Mouse (Mus musculus) embryonic facial prominence, embryonic 11.5 days (tissue): ENCODE results near the gene Lcmt2. TPM values are rescaled to one million over a fixed set of nuclear protein-coding genes. Genes with fewer than 3 reads are reported as not detected.

ENCODE experiments used
- ATAC-seq: fragments of 200-750 bp; cut with Nextera tagmentation; replicated peaks from 2 replicates; pipeline ENCODE4 v1.8.0; 2017; ENCODE audit warnings: low read depth; ENCODE audit not compliant: insufficient number of reproducible peaks, low FRiP score, low TSS enrichment
- DNase-seq: peaks from one replicate; pipeline ENCODE4 v3.0.0-alpha.2; 2015; ENCODE audit warnings: low spot score
- H3K27ac ChIP-seq: fragments of 300-500 bp; sonication (generic); replicated peaks from 2 replicates; pipeline ENCODE4 v1.5.1; 2014; ENCODE audit warnings: mild to moderate bottlenecking, low read depth, low read length, control low read depth
- H3K27me3 ChIP-seq: fragments of 300-500 bp; sonication (generic); 2 replicates; pipeline ENCODE4 v1.6.1; 2014; ENCODE audit warnings: mild to moderate bottlenecking, low read length, moderate library complexity, mixed read lengths; ENCODE audit not compliant: control insufficient read depth, insufficient read depth
- H3K36me3 ChIP-seq: fragments of 300-500 bp; sonication (generic); replicated peaks from 2 replicates; pipeline ENCODE4 v1.6.1; 2014; ENCODE audit warnings: low read depth, mild to moderate bottlenecking, low read length, moderate library complexity, mixed read lengths; ENCODE audit not compliant: control insufficient read depth, insufficient read depth
- H3K4me1 ChIP-seq: fragments of 300-500 bp; sonication (generic); 2 replicates; pipeline ENCODE4 v1.6.1; 2014; ENCODE audit warnings: low read length, mixed read lengths; ENCODE audit not compliant: control insufficient read depth, insufficient read depth
- H3K4me2 ChIP-seq: fragments of 300-500 bp; sonication (generic); 2 replicates; pipeline ENCODE4 v1.6.1; 2014; ENCODE audit warnings: low read depth, mild to moderate bottlenecking, control low read depth, low read length, moderate library complexity
- H3K4me3 ChIP-seq: fragments of 300-500 bp; sonication (generic); 2 replicates; pipeline ENCODE4 v1.5.1; 2014; ENCODE audit warnings: low read depth, low read length, control low read depth
- H3K9ac ChIP-seq: fragments of 300-500 bp; sonication (generic); replicated peaks from 2 replicates; pipeline ENCODE4 v1.6.1; 2014; ENCODE audit warnings: mild to moderate bottlenecking, control low read depth, low read length
- H3K9me3 ChIP-seq: fragments of 300-500 bp; sonication (generic); replicated peaks from 2 replicates; pipeline ENCODE4 v1.6.1; 2016; ENCODE audit warnings: mild to moderate bottlenecking, low read length, inconsistent platforms, mixed read lengths; ENCODE audit not compliant: control insufficient read depth
- WGBS: fragments of 180-500 bp; shearing (Covaris S2); extraction: QIAGEN DNeasy Blood & Tissue Kit; methylation state at CpG from one replicate; pipeline ENCODE4 v1.1.7; 2014; 5-methylcytosine and 5-hydroxymethylcytosine counted together
- polyA plus RNA-seq: library from polyadenylated mRNA; unstranded; fragments of >200 nt; fragmentation: Nextera tagmentation; extraction: Ambion mirVana; gene quantifications from 2 replicates; pipeline ENCODE4 v1.2.1, GENCODE M21; 2014

The Lcmt2 gene
- 23.0 and 25.2 TPM in 2 replicates for polyA plus RNA-seq

DNA sequence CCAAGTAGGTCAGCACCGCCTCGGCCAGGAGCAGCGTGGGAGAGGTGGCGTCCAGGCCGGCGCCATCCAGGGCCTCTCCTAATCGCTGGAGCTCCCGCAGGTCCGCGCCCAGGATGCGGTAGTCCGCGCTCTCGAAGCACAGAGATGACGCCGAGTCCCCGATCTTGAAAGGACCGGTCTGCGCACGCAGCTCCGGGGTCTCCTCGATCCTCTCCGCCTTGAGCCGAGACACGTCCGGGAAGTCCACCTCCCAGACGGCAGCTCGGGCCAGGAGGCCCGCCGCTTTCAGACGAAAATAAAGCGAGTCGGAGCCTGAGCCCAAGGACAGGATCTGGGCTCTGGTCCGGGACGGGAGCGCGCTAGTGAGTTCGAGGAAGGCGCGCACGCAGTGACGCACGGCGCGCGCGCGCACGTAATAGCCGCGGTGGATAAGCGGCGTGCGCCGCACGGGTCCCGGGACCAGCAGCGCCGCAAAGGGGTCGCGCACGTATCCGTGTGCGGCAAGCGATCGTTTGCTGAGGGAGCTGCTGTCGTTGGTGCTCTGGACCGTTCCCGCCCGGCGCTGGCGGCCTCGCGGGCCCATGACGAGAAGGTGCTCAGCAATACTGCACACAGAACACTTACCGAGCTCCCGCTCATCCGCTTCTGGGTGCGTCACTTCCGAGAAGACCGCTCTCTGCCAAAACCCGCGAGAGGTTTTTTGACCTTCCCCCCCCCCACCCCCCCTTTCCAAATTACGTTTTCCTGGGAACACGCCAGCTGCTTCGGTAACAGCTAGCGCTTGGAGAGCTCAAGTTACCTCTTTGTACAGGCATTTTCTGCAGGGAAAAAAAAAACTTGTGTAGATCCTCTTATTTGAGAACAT lies at the start of gene Lcmt2, which contains the start of gene Adal:
Gene Lcmt2 (minus strand): TSS at position 636 of the 865 bp plus-strand sequence.
Gene Adal (plus strand): TSS at position 411 of the 865 bp plus-strand sequence.
- 1% methylated on average over 87 of the region's 87 CpGs for WGBS
- ATAC-seq (peak; percentile 95), DNase-seq (peak; percentile 93)
- Histone ChIP-seq H3K4me3 (peak within 1 kb of the TSS; percentile 56), H3K9me3 (no peaks in the 10 kb centered on the region; the same call in 1 of the 2 replicates), H3K4me1 (peaks cover 3% of the 10 kb centered on the region), H3K9ac (peak within 1 kb of the TSS; percentile 91), H3K36me3 (peaks cover 7% of the 10 kb centered on the region), H3K4me2 (peak within 1 kb of the TSS; percentile 89), H3K27me3 (no peaks in the 10 kb centered on the region), H3K27ac (peak within 1 kb of the TSS; percentile 97)

DNA sequence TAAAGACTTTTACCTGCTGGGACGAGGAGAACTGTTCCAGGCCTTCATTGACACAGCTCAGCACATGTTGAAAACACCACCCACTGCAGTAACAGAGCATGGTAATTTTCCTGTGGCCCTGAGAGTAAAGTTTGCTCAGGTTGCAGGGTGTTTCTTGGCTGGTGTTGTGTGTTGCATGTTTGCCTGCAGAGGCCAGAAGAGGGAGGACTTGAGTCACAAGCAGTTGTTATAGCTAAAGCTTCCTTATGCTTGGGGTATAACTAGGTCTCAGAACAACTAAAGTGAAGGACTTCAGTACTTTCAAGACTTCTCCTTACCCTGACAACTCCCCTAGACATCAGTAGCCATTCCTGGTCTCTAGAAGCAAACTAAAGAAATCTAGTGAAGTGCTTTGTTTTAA lies 48.1 kb upstream of the Lcmt2 start:
- 84% methylated on average over 1 of the region's 1 CpGs for WGBS
- Histone ChIP-seq H3K27ac (no peak overlapping the region), H3K27me3 (no peaks in the 10 kb centered on the region), H3K4me3 (no peak overlapping the region), H3K4me1 (no peaks in the 10 kb centered on the region), H3K36me3 (peaks cover 12% of the 10 kb centered on the region), H3K9me3 (no peaks in the 10 kb centered on the region), H3K4me2 (no peak overlapping the region), H3K9ac (no peak overlapping the region)
- ATAC-seq (no peak), DNase-seq (no peak)

DNA sequence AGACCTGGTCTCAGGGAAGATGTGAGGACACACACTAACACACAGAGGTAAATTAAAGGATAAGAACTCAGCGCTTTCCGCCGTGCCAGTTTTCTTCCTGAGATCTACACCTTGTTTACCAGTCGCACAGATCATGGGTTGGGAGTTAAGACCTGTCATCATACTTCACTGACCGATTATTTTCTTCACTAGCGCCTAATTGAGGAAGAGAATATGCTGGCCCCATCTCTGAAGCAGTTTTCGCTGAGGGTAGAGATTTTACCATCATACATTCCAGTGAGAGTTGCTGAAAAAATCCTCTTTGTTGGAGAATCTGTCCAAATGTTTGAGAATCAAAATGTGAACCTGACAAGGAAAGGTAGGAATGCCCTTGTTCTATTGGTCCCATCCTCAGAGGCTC lies 43.7 kb upstream of the Lcmt2 start:
- Histone ChIP-seq H3K4me2 (no peak overlapping the region), H3K4me1 (no peaks in the 10 kb centered on the region), H3K9ac (no peak overlapping the region), H3K27ac (no peak overlapping the region), H3K36me3 (peaks cover 2% of the 10 kb centered on the region), H3K27me3 (no peaks in the 10 kb centered on the region), H3K4me3 (no peak overlapping the region), H3K9me3 (no peaks in the 10 kb centered on the region)
- ATAC-seq (no peak), DNase-seq (no peak)
- 91% methylated on average over 7 of the region's 7 CpGs for WGBS

DNA sequence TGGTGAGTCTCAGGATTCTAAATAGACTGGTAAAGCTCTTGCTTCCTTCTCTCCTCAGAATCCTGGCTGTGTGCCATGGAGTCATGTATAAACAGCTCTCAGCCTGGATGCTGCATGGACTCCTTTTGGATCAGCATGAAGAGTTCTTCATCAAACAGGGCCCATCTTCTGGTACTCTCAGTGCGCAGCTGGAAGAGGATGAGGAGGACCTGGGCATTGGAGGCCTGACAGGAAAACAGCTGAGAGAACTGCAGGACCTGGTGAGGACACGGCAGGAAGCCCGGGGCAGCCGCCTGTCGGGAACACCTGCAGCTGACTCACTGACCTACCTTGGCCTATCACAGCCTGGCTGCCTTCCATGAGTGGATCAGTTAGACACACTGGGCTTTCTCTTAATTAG lies 43.0 kb upstream of the Lcmt2 start:
- no peak for DNase-seq
- 91% methylated on average over 5 of the region's 5 CpGs for WGBS
- H3K9ac ChIP-seq: no peak overlapping the region
- no peaks in the 10 kb centered on the region for H3K27me3 ChIP-seq
- ATAC-seq: no peak
- no peak overlapping the region for H3K4me3 ChIP-seq
- no peak overlapping the region for H3K27ac ChIP-seq
- H3K9me3 ChIP-seq: no peaks in the 10 kb centered on the region
- no peak overlapping the region for H3K4me2 ChIP-seq
- no peaks in the 10 kb centered on the region for H3K4me1 ChIP-seq
- peaks cover 2% of the 10 kb centered on the region for H3K36me3 ChIP-seq

GRCm38 (mm10) chr2:121178828-121179479 lies 38.5 kb upstream of the Lcmt2 start:
- Histone ChIP-seq H3K27me3 (no peaks in the 10 kb centered on the region), H3K36me3 (peaks cover 4% of the 10 kb centered on the region; the same call in 1 of the 2 replicates), H3K9ac (no peak overlapping the region), H3K4me1 (no peaks in the 10 kb centered on the region), H3K27ac (no peak overlapping the region), H3K9me3 (no peaks in the 10 kb centered on the region), H3K4me2 (no peak overlapping the region), H3K4me3 (no peak overlapping the region)
- 95% methylated on average over 3 of the region's 3 CpGs for WGBS
- DNase-seq: no peak
- ATAC-seq: no peak

- peak; percentile 94 for ATAC-seq
- WGBS: under 1% methylated on average over 62 of the region's 66 CpGs
- Histone ChIP-seq H3K9ac (peak within 1 kb of the TSS; percentile 88), H3K9me3 (no peaks in the 10 kb centered on the region), H3K27me3 (no peaks in the 10 kb centered on the region), H3K4me1 (no peaks in the 10 kb centered on the region), H3K4me3 (peak within 1 kb of the TSS; percentile 86), H3K27ac (peak within 1 kb of the TSS; percentile 42), H3K4me2 (peak within 1 kb of the TSS; percentile 56), H3K36me3 (0 out of 2 replicates have a peak, but pooled peaks cover 3% of the 10 kb centered on the region)
- peak; percentile 95 for DNase-seq
Observed at GRCm38 (mm10) chr2:121170980-121171742, 30.7 kb upstream of the Lcmt2 start, which contains the start of gene Zscan29. Zscan29 (minus strand) TSS chr2:121171125.

GRCm38 (mm10) chr2:121170481-121170971 lies 30.1 kb upstream of the Lcmt2 start, which contains the start of gene Tubgcp4:
Tubgcp4 (plus strand) TSS chr2:121170654.
- H3K27ac ChIP-seq: peak within 1 kb of the TSS; percentile 42
- peak within 1 kb of the TSS; percentile 88 for H3K9ac ChIP-seq
- H3K9me3 ChIP-seq: no peaks in the 10 kb centered on the region
- no peaks in the 10 kb centered on the region for H3K27me3 ChIP-seq
- DNase-seq: peak; percentile 45
- peak within 1 kb of the TSS; percentile 56 for H3K4me2 ChIP-seq
- peak; percentile 62 for ATAC-seq
- under 1% methylated on average over 38 of the region's 38 CpGs for WGBS
- no peaks in the 10 kb centered on the region for H3K4me1 ChIP-seq
- 0 out of 2 replicates have a peak, but pooled peaks cover 5% of the 10 kb centered on the region for H3K36me3 ChIP-seq
- H3K4me3 ChIP-seq: peak within 1 kb of the TSS; percentile 86
